Mouse (Mus musculus): Measurements from ENCODE around the gene Eif3c. TPM values are rescaled to one million over a fixed set of nuclear protein-coding genes. Genes with fewer than 3 reads are reported as not detected.
A peak's percentile ranks its signal among the peaks of the same experiment; 100 is the strongest.

The Eif3c gene
- 100 to 1,000 TPM; 135 to 136 TPM for total RNA-seq (2021)
- long read RNA-seq, experiment 1, transcript Eif3c-201 (21 exons, 3,383 nt) = major isoform, 36 of 64 reads
- long read RNA-seq, experiment 1, partial matches to known transcripts = 28 of 64 reads
- long read RNA-seq, experiment 1, other reads (novel, unspliced or antisense) = 0 of 64 reads
- long read RNA-seq, experiment 2, transcript Eif3c-201 (21 exons, 3,383 nt) = major isoform, 46 of 66 reads
- long read RNA-seq, experiment 2, partial matches to known transcripts = 19 of 66 reads
- long read RNA-seq, experiment 2, other reads (novel, unspliced or antisense) = 1 of 66 reads

DNA sequence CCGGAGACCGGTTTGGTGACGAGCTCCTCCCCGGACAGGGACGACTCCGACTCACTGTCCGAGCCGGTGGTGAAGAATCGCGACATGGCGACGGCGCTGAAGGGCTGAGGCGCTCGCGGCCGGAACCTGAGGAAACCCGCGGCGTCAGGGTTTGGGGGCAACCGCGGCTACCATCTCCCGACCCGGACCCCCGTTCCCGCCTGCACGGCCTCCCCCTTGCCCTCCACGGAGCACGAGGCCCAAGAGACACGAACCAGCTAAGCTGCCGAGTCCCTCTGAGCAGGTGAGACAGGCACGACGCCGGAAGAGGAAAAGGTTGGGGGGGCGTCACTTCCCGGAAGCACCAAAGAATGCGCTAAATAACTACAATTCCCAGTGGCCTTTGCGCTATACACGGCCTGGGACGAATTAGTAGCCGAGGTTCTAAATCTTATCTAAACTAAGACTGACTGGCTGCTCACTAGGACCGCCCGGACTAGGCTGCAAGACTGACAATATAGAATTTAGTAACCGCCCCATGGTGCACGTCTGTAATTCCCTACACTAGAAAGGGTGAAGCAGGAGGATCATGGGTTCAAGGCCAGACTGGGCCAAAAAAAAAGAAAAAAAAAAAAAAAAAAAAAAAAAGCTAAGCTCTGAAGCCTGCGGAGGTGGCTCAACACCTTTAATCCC is at the start of gene Eif3c:
TSS of gene Eif3c (minus strand) at position 318 of the 672 bp plus-strand sequence.
- DNase-seq = peak; percentile 78
- intact Hi-C loops (cut with DNase I; ENCODE audit: low total_unique reads) = no loop called here

DNA sequence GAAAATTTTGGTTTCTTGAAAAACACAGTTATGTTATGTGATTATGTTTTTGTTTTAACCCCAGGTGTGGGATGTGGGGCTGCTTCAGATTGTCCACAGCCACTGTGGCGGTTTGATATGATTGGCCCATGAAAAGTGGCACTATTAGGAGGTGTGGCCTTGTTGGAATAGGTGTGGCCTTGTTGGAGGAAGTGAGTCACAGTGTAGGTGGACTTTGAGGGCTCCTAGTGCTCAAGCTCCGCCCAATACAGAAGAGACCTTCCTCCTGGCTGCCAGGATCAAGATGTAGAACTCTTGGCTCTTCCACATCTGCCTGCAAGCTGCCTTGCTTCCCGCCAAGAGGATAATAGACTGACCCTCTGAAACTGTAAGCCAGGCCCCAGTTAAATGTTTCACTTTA is 46.5 kb upstream of the Eif3c start:
- no peak for DNase-seq
- intact Hi-C loops (cut with DNase I; ENCODE audit: low total_unique reads) = no loop called here

DNA sequence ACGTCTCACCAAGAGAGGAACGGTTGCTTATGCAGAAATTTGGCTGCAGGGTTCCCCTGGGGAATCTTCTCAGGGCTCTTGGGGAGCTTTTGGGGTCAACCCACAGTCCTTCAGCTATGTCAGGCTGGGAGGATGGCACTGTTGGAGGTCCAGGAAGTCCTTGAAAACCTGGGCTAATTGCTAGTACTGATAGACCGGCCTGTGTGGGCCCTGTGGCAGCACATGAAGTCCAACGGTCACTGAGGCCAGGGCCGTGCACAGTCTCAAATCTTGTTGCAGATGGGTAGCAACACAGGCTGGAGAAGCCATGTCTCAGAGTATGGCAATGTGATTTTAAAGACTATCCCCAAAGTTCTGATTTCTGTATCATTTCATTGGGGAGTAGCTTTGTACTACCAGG is 41.6 kb upstream of the Eif3c start:
- no peak for DNase-seq
- intact Hi-C loops (cut with DNase I; ENCODE audit: low total_unique reads) = no loop called here

DNA sequence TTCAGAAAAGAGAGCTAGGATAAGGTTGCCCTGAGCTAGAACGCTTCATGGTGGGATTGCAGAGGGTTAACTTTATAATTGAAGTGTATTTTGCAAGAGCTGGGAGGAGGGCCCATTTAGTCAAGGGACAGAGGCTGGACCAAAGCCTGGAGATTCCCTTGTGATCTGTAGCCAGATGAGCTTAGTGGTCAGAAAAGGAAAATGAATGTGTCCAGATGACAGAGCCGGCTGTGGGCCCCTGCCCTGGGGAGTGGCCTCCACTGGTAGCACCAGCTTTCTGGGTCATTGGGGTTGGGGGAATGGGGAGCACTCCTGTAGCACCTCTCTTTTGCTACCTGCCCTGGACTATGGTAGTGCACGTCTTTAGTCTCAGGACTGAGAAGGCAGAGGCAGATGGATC is 40.9 kb upstream of the Eif3c start:
- intact Hi-C loops (cut with DNase I; ENCODE audit: low total_unique reads) = no loop called here
- peak; percentile 79 for DNase-seq

DNA sequence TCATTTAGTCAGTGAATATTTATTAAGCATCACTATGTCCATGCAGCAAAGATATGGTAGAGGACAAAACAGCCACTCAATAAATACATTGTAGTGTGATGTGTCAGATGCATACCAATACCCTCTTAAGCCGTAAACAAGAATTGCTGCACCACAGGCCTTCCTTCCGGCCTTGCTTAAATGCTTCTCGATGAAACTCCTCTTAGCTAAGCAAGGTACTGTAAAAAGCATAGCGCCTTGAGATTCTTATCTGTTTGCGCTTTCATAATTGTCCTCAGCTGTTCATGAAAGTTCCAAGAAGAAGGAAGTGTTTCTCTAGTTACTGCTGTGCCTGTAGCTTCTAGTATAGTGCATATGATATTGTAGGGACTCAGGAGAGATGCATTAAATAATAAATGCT is 40.4 kb upstream of the Eif3c start:
- DNase-seq = no peak
- intact Hi-C loops (cut with DNase I; ENCODE audit: low total_unique reads) = no loop called here

DNA sequence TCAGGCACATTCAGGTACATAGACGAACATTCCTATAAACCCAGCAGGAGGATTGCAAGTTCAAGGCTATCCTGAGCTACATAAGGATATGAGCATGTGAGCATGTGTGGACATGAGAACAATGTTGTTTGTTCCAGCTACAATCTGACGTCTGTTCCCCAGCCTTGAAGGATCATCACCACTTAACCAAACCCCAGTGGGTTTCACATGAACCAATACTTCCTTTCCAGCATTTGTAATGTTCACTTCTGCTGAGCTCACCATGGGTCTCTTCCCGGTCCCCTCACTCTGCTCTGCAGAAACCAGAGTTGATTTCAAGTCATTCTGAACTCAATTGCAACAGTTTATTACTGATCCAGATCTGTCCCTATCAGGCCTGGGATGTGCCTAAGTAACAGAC is 36.4 kb upstream of the Eif3c start:
- no peak for DNase-seq
- intact Hi-C loops (cut with DNase I; ENCODE audit: low total_unique reads) = no loop called here

DNA sequence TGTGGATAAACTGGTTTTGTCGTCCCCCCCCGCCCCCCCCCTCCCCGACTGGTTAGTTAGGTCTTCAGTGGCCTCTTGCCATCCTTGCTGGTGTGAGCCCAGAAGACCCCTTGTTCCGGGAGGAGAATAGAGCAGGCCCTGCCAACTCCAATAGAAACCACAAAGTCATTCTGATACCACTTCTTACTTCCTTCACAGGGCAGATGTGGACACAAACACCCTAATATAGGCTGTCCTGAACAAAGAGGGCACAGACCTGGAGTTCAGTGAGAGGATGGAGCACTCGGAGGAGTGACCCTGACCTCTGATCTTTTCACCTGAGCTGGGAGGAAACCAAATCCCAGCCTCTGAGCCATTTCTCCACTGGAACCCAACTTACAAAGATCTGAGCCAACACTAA is 35.7 kb upstream of the Eif3c start:
- intact Hi-C loops (cut with DNase I; ENCODE audit: low total_unique reads) = no loop called here
- no peak for DNase-seq

DNA sequence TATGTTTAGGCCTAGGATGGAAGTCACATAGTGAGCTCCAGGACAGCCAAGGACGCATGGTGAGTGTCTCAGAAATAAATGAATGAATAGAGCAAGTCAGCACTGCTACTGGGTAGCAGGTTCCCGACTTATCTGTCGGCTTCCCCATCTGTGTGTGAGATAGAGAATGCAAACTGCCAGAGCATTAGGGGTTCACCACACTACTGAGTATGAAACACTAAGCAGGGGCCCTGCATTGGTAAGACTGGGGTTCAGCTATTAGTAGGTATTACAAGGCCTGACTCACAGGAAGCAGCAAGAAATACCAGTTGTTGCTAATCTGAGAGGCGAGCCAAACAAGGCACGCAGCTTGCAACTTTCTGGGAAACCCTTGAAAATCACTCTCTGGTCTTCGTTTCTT is 32.7 kb upstream of the Eif3c start:
- no peak for DNase-seq
- intact Hi-C loops (cut with DNase I; ENCODE audit: low total_unique reads) = no loop called here

DNA sequence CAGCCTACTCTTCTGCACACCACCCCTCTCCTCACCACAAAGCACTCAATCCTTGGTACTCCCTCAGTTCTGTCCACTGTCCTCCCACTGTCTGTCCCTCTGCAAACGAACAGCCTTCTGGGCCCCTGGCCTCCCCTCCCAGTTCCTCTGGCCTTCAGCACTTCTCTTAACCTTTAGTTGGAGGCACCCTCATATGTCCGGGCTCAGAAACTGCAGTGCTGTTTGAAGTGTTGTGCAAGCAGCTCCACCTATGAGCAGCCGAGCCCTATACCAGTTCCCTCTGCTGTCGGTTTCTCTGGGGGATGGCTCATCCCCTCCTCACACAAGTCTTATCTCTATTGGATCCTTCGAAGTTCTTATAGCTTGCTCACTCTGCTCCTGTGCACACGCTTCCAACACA is 30.2 kb upstream of the Eif3c start:
- intact Hi-C loops (cut with DNase I; ENCODE audit: low total_unique reads) = no loop called here
- no peak for DNase-seq

DNA sequence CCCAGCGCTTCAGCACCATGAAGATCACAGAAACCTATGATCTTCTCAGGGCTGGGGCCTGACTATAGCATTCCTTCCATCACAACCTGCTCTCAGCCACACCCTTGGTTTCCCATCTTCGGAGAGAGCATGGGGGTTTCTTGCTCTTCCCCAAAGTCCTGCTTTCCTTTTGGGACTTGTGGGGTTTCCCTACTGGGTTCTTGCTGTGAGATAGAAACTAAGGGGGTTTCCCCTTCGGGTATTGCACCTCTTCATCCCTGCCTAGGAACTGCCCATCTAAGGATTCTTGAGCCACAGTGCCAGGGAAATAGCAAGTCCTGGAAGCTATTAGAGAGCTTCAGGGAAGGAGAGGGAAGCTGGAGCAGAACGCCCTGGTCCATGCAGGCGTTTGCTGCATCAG is 29.7 kb upstream of the Eif3c start:
- intact Hi-C loops (cut with DNase I; ENCODE audit: low total_unique reads) = no loop called here
- DNase-seq = no peak

DNA sequence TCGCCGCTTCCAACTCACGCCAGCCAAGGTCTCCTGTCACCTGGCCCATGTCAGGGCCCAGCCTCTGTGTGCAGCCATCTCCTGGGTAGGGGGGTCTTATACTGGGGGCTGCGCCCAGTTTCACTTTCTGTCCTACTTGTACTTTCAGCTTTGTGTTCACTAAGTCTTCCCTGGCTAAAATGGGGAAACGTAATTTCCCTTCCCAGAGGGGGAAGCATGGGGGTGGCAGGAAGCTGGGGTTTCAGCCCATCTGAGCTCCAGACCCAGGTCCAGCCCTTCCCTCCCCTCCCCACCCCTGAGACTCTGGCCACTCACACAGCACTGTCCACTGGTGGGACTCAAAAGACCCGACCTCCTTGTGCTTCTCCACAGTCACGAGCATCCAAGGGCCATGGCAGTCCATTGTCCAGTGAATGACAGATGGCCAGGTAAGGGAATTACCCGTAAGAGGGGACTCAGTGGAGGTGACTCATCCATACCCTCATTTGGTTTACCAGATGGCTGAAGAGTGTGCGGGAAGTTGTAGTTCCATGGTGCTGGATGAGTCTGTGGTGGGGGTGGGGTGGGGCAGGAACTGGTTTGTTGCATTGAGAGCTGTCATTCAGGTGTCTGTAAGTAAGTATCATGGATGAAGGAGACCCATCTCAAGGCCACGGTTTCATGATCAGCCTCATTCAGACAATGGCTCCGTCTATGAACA is 28.8 kb upstream of the Eif3c start, which contains the start of gene Il27:
TSS of gene Il27 (minus strand) at position 80 of the 700 bp plus-strand sequence.
- intact Hi-C loops (cut with DNase I; ENCODE audit: low total_unique reads) = no loop called here
- DNase-seq = no peak

DNA sequence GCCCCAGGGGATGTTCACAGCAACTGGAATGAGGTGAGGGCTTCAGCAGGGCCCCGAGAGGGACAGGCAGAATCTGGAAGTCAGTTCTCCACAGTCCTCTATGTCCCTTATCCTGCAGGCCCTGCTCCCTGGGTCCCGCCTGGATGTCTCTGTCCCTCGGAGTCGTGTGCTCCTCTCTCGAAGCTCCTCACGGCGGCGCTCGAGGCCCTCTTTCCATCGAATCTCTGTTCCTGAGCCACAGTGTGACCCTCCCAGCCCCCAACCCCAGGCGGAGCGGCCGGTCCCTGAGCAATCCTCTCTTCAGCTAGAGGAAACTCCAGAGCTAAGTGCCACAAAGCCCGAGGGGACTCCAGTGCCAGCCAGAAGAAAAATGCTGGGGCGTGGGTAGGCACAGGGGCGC is 21.6 kb upstream of the Eif3c start:
- DNase-seq = peak; percentile 79
- intact Hi-C loops (cut with DNase I; ENCODE audit: low total_unique reads) = no loop called here

DNA sequence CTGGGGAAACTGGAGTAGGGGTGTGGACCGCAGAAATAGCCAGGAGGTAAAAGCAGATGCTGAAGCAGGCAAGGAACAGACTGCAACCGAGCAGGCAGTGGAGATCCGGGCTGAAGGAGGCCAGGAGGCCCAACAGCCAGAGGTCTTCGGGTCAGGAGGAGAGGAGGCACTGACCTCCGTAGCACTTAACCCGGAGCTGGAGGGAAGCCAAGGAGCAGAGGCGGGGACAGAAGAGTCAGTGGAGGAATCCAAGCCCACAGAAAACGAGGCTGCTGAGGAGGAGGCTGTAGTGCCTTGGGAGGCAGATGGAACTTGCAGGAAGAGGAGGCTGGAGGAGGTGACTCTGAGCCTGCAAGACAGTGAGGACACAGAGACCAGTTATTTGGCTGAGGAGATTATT is 20.6 kb upstream of the Eif3c start:
- DNase-seq = peak; percentile 41
- intact Hi-C loops (cut with DNase I; ENCODE audit: low total_unique reads) = no loop called here

DNA sequence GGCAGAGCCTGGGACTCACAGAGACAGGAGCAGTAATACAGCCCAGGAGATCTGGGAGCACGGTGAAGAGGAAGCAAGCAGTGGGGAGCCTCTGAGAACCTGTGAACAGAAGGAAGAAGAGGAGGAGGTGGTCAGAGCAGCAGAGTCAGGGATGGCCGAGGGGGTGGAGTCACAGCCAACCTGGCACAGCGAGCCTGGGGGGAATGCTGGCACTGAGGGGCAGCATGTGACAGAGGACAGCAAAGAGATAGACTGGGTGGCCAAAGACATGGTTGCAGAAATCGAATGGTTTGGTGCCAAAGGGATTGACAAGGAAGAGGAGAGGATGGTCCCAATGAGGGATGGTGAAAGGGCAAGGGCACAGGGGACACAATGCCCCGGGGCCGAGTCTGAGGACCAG is 19.5 kb upstream of the Eif3c start, which contains the start of gene Cln3:
TSS of gene Cln3 (minus strand) at position 101 of the 400 bp plus-strand sequence.
- no peak for DNase-seq
- intact Hi-C loops (cut with DNase I; ENCODE audit: low total_unique reads) = no loop called here

DNA sequence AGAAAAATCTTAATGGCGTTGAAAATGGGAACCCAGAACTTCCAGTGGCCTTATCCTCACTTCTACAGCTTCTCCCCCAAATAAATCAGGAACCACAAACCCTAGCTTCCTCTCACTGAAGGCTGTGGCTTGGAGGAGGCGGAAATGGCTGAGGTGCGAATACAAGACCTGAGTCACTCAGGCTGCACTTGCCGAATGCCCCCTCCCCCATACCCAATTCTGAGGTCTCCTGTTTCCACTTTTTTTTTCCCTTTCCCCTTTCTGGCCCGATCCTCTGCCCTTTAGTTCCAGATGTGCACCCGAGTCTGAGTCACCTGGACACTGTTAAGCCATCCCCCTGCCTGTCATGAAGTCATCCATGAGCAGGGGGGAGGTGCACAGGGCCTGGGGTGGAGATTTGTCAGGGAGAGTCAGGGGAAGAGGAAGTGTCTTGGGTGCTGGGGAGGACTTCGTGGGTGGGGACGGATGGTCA is 18.3 kb upstream of the Eif3c start, which contains the start of gene Apobr:
TSS of gene Apobr (plus strand) at position 437 of the 472 bp plus-strand sequence.
- DNase-seq = no peak
- intact Hi-C loops (cut with DNase I; ENCODE audit: low total_unique reads) = no loop called here

DNA sequence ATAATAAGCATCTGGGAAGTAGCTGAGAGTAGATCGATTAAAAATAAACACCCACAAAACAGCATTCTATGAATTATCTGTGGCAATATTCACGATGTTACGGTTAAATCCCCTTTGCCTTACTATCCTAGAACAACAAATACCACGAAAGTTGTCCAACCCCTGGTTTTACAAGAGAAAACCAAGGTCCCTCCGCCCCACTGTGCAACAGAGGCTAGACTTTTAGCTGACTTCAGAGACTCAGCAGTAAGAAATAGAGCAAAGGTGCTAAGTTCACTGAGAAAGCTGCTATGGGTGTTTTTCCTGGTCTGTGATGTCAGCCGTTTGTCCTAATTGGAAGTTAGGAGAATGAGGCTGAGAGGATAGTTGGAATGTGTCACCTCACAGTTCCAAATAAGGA is 17.6 kb upstream of the Eif3c start:
- no peak for DNase-seq
- intact Hi-C loops (cut with DNase I; ENCODE audit: low total_unique reads) = no loop called here

DNA sequence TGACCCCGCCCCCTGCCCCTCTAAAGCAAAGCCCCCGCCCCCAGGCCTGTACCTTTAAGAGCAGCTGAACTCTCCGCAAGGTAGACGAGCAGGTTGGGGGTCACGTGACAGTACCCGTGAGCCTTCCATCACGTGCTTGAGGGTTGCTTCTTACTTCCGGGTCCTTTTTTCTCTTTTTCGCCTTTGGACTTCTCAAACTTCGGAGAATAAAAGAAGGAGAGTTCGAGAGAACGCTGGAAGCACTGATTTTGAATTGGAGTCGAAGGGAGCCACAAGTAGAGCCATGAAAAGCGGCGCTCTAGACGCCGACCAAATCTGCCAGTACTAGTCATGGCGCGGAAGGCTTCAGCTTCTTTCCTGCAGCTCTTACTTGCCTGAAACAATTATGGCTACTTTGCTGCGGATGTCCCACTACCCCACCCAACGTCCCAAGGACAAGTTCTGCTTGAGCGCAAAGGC is 17.1 kb upstream of the Eif3c start:
- DNase-seq = peak; percentile 87
- intact Hi-C loops (cut with DNase I; ENCODE audit: low total_unique reads) = no loop called here

DNA sequence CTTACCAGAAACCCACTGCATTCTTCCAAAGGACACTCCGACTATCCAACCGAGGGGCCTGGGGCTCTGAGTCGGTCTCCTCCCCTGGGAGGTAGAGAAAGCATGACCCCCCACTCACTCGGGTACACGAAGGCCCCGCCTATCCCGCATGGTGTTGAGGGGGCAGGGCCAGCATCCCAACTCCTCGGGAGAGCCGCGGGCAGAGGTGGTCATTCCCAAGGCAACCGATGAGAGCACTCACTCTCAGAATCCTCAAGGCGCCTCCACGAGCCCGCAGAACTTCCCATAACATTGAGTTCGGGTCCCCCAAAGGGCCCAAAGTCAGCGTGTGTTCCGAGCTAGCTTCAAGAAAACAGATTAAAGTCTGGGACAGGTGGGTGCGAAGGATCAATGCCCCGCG is 16.5 kb upstream of the Eif3c start:
- intact Hi-C loops (cut with DNase I; ENCODE audit: low total_unique reads) = no loop called here
- DNase-seq = peak; percentile 22

DNA sequence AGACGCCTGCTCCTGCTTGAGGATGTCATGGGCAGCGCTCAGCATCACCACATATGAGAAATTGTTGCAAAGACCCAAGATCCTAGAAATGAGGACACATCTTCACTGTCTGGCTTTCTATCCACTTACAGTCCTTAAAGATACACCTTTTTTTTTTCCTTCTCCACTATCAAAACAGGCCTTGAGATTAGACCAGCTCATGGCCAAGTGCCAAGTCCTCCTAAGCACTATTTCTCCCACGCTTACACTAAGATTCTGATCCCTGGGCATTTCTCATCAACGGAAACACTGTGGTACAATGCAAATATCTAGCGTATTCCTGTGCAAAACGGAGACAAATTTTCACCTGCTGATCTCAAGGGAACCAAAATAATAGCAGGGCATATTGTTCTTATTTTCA is 15.4 kb upstream of the Eif3c start:
- DNase-seq = no peak
- intact Hi-C loops (cut with DNase I; ENCODE audit: low total_unique reads) = no loop called here

DNA sequence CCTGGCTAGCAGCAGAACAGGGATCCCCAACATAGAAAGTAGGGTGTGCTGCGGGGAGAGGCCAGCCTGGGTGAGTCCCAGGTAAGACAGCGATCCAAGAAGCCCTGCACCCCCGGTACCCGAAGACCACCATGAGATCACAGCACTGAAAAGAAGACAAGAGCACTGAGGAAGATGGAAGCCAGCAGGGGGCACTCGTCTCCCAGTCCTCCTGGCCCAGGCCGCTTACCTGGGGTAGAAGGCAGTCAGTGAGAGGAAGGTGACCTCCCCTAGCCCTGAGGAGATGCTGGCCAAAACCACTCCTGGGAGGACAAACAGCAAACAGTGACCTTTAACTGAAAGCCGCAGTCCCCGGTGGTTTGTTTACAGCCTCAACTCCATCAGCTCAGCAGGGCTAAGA is 13.0 kb upstream of the Eif3c start:
- intact Hi-C loops (cut with DNase I; ENCODE audit: low total_unique reads) = loop anchor here (2.0 to 5.0 kb wide), 2 partner anchors 58 to 123 kb away; no protein-coding TSS in a partner anchor
- DNase-seq = peak; percentile 31
